Mouse (Mus musculus) frontal cortex, postnatal 14 days (tissue): ENCODE measurements at regions not wholly inside any gene's neighbourhood (a gene's known extent, or its start where the extent isn't known, plus 50 kb on each side); places are given as distances from the start of the nearest gene placed in this dataset.

Experiments used
- DNase-seq, 2 experiments: peaks; one replicate each; pipeline ENCODE4 v3.0.0; 2022; ENCODE audit warnings: low spot score in 2 of 2

DNA sequence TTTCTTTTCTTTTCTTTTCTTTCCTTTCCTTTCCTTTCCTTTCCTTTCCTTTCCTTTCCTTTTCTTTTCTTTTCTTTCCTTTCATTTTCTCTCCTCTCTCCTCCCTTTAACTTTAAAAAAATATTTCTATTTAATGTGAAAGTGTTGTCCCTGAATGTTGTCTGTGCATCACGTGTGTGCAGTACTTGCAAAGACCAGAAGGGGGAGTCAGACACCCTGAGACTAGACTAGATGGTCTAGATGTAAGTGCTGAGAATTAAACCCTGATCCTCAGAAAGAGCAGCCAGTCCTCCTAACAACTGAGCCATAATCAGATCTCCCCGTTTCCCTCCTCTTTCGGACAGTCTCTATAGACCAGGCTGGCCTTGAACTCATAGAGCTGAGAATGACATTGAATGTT, 151.7 kb downstream of the Mtx2 start:
- no peak for DNase-seq

DNA sequence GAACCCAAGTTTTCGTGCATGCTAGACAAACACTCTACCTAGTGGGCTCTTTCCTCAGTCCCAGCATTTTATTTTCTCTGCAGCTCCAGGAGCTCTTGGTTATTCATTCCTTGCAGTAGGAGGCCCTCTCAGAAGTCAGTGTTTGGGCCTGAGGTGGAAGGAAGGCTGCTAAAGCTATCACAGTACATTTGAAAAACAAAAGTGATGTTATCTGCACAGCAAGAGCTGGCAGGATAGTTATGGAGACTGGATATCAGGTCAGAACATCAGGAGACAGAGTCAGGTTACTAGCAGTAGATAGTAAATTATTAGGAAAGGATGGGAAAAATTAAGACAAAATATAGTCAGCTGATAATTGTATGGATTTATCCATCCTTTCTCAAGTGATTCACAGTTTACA, 152.2 kb downstream of the Mtx2 start:
- DNase-seq = no peak

DNA sequence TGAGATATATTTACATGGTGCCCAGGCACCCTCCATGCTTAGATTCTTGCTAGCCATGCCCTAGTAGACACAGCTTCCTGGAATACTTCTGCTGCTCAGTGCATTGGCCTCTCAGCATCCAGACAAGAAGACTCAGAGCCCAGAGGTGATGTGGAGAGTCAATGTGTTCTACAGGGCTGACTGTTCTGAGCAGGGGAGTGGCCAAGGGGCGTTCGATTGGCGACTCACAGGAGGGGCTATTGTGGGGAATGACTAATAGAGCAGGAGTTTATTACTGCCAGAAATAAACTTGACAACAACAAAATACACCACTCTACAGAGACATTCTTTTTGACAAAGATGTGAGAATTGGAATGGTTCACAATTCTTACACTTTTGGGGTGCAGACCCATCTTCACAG, 156.3 kb downstream of the Mtx2 start:
- no peak for DNase-seq

DNA sequence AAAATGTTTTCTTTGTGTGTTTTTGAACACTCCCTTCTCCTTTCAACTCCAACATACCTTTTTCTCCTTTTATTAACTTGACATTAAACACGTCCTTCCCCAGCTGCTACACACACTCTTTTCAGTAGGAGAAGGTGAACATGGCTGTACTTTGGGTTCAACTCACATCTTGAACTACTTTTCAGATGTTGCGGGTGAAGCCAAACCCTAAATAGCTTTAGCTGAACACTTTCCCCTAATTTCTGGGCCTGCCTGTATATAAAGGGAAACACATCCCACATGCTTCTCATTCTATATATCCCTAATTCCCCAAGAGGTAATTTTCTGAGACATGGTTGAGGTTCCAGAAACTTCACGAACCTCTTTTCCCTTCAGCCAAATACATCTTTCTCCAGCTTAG, 168.2 kb downstream of the Mtx2 start:
- DNase-seq = no peak

DNA sequence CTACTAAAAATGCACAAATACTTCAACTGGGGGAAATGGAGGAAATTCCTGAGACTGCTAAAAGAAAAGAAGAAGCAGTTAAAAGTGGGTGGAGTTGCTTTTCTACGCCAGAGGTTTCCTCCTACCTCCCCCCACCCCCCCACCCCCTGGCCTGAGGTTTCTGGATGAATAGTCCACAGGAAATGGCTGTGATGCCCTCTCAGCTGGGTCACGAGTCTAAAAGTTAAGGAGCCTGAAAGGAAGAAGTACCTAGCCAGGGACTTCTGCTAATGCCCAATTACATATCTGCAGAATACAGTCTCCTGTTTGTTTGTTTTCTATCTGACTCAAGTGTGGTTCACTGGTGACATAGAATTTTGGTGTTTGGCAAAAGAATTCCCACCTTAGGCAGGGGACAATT, 169.4 kb downstream of the Mtx2 start:
- no peak for DNase-seq

DNA sequence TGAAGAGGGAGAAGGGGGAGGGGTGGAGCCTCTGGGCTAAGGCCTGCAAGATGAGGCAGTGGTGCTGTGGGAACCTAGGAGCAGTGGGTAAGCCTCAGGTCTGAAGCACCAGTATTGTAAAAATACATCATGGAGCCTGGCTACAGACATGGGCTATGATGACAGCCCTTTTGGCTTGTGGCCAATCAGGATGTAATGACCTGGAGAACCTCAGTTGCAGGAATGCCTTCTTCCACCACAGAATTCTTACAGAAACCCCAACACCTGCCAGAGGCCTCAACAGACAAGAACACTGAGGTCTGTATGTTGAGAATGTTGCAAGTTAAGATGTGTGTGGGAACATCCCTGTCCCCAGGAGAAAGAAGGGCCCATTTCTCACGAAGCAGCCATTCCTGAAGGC, 172.1 kb downstream of the Mtx2 start:
- no peak for DNase-seq

DNA sequence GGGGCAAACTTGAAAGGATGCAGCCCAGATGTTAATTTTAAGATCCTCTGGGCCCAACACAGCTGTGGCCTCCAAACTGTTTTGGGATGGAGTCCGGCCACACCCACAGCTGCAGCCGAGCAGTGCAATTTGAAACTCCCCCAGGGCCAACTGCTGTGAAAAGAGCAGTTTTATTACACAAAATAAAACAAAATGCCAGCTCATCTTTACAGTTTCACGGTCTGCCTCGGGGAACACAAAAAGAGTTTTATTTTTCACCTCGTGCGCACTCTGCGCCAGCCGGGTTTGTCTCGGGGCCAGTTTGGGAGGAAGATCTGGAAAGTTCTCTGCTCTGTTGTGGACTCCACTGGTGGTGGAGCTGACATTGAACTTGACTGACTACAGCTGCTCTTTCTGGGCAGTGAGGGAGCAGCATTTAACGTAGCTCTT, 174.8 kb downstream of the Mtx2 start:
- DNase-seq = no peak

DNA sequence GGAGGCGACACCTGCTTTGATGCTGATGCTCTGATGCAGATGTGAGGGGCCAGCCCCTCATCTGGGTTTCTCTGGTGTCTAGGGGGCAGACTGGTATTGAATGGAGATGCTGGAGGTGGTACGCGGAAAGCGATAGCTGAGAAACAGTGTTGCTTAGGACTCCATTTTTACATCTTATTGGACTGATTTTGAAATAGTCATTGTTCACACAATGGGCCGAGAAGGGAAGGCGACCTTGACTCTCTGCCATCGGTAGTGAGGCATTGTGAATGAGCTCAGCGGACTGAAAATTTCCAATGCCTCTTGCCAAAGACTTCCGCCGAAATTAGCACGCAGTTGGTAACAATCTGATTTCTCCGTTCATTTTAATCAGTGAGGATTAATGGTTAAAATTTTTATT, 177.0 kb downstream of the Mtx2 start:
- DNase-seq = no peak

DNA sequence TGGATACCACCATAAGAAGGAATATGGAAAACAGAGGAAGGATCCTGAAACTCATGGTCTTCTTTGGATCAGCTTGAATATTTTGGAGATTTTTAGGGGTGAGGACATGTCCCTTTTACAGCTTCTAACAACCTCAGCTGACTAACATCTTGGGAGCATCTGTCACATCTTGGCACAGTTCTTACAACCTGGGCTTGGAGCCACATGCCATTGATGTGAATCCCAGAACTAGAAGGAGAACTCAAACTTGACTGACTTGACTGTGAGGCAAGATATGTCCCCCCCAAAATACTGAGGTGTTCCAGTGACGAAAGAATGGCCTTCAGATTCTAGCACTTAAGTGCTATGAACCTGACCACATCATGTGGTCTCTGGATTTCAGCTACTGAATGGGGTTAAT, 182.5 kb downstream of the Mtx2 start:
- no peak for DNase-seq

DNA sequence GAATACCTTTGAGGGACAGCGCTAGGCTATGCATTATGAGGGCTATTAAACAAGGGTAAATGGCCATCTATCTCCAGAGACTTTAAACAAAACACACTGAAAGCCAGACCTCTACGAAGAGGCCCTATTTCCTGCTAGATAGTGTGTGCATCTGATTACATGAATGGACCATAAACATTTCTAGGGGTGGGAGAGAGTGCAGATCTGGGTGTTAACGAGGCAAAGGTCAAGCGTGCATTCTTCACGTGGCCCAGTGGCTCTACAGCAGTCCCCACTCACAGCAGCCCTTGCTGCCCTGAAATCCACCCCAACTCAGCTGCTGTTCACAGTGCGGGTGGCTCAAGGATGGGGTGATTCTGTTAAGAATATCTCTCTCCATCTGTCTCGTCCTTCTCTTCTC, 185.0 kb downstream of the Mtx2 start:
- no peak for DNase-seq

DNA sequence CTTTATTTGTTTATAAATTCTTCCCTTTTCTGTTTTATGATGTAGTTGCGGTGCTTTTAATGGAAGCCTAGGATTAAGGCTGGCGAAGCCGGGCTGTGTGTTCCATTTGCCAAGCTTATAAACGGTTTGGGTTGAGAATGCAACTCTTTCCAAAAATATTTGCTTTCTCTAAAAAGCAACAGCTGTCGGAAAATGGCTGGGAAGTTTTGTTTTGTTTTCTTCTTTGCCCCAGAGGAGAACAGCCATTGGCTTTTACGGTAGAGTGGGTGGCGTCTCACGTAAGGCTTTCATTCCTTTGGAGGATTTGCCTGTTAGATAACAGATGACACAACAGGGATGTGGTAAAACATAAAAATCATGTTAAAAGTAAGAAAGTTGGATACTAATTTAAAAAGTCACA, 186.4 kb downstream of the Mtx2 start:
- no peak for DNase-seq

DNA sequence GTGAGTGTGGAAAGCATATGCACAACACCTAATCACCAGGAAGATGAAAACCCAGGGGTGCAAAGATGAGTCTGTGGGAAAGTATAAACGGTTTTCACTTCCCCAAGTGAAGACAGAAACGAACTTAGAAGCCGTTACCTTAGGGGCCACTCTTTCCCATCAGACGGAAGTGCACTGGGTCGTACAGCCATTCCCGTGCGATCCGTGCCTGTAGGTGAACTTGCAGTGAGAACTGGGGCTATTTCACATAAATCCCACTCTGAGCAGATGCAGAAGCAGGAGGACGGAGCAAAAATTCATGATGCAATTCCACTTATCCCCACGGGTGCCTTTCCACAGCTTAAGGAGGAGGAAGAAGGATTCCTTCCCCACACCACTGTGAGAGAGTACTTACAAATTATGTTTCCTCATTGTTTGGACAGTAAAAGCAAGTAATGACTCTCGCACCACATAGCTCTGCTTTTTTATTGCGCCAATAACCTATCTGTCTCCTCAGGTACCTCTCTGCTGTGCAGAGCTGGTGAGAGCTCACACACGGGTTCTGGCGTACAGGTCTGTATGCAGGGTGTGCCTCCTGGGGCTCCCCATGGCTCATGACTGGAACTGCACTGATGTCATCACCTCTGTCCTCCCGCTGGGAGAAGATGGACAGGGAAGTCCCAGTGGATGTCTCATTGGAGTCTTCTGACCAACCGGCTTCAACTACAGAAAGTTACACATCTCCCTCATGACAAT, 189.6 kb downstream of the Mtx2 start:
- no peak for DNase-seq

DNA sequence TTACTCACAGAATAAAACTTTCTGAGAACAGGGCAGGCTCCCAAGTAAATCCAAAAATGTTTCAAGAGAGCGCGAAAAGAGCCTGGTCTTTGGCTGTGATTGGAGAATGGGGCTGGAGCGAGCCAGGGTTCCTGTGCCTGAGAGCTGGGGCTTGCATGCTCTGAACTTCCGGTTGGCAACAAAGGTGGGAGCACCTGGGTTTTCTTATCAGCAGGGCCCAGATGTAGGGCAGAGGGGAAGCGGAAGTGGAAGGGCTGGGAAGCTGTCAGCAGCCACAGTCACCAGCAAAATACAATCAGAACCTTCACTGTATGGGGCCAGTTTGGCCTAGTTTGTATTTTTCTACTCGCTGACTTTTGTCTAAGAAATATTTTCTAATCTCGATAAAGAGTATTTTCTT, 193.9 kb downstream of the Mtx2 start:
- no peak for DNase-seq

DNA sequence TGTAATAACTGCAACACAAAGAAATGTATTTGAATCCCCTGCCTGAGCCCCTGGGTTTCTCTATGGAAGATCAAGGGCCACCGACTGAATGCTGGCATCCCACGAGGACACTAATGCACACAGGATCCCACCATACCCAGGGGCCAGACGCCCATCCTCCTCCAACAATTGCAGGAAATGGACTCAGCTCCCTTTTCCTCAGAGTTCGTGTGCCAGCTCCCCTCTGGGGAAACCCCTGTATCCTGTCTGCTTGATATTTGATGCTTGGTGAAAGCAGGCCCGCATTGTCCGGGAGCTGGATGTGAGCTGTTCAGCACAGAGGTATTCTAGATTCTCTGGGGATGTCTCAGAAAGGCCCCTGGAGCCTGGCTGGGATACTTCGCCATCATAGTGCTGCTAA, 196.0 kb downstream of the Mtx2 start:
- DNase-seq = no peak

DNA sequence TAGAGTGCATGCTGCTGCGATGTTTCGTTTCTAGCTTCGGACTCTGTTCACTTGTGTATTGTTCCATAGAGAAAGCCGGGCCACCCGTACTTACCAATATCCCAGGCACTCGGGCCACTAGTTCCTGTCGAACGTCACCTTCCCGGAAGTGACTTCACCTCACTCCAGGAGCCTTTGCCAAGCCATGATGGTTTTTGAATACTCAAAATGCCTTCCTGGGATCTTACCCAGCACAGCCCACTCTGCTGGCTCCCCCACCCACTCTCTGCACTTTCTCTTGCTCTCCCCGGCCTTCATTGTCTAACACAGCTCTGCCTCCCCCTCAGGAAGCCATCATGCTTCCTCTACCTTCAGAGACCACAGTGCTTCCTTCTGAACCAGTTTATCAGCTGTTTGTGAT, 202.5 kb downstream of the Mtx2 start:
- DNase-seq = no peak

DNA sequence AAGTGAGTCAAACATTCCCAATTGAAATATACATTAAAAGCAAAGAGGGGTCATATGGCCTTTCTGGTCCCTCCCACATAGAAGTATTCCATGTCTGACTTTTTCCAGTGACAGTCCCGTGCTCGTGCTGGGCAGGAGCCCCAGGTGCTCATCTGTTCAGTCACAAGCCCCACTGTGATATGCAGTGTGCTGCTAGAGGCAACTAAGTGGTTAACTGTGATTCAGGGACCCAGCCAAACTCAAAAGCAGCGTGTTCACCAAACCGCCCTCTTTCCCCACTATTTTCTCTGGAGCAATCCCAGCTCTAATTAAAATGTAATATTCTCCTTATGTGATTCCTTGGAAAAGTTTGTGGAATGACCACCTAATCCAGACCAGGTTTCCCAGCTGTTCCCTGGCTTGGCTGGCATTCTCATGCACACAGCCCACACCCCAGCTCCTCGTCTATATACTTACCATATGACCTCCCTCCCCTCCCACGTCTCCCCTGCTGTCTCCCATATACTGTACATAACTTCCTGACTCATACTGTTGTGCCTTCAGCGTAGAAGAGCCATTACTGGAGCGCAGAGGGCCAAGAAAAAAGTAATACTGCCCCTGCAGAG, 203.6 kb downstream of the Mtx2 start:
- DNase-seq = no peak

DNA sequence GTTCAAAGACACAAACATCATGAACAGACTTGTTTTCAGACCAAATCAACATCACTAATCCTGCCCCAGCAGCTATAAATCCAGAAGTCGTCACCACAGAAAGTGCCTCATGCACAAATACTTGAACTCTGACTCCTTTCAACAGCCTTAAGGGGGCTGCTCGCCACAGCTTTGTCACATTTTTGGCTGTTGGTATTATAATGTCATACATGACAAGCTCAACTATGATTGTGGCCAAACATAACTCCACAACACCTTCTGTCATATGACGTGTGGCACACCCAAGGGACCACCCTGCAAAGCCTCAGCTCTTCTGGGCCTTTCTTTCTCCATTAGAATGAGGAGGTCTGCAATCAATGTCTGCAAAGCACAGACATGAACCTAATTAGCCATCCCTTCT, 209.1 kb downstream of the Mtx2 start:
- DNase-seq = no peak

DNA sequence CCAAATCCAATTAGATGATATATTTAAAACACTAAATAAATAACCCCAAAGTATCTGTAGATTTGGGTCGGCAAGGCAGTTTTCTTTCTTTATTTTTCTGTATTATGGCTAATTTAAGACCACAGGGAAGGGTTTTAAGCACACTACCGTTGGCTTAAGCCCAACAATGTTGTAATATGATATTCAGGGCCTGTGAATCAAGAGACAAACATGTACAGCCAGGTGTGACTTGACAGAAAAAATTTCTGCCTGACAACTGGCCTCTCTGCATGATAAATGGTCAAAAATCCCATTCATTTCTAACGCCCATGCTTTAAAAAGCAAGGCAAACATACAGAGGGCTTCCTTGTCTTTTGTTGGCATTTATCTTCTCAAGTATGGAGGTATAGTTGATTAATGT, 213.5 kb downstream of the Mtx2 start:
- no peak for DNase-seq

DNA sequence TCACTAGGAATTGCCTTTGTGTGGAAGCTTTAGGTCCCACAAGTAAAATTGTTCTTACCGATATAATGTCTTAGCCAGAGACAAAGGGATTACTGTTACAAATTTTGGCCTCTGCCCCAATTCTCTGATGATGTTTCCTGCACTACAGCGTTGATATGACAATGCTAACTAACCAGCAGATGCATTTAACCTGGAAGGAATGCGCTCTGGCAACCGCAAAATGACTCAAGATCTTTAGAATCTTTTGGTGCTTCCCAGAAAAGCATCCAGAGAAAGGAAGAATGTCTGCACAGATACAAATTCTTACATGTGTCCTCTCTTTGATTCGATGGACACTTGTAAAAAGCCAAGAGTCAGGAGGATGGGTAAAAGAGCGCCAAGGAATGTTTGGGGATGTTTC, 221.3 kb downstream of the Mtx2 start:
- DNase-seq = no peak

DNA sequence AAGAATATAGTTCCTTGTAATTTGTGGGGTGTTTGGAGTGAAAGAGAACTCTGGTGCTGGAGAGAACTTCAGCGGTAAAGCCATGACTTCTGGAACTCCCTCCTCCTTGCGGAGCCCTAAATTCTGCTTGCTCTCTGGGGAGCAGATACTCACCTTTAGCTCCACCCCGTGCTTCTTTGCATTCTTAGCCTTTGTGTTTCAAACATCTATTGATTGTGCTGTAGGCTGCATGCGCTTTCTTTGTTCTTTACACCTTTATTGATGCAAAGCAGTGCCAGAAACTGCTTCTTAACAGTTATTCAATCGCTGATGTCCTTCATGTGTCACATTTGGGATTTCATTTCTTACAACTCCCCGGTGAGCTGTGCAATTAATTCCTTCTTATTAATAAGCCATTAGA, 222.5 kb downstream of the Mtx2 start:
- DNase-seq = no peak

DNA sequence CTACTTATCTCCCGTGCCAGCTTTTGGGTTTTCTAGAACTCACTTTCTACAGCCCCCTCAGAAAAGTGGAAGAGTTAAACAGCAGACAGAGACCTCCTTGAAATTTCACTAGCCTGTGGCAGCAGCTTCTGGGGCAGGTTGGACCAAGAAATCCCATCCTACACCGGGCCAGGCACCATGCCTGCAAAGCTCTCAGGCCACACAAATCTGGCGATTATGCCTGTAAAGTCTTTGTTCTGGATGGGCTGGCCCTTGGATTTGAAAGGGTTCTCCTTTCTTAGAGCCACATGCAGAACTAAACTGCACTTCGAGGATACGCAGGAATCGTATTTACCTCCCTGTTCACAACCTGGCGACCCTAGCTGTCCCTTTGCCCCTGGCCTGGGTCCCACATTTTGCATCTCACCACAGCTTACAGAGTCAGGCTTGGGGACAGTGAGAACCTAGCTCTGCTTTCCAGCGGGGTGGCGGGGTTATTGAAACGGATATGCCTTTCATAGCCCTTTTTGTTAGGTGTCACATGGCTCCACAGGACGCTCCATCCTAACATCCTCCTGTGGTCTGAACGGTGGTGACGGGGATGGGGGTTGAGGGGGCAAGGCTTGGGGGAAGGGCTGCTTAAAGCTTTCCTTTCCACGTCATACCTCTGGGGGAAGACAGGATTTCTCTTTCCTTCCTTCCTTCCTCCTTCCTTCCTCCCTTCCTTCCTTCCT, 229.0 kb downstream of the Mtx2 start:
- DNase-seq = no peak

DNA sequence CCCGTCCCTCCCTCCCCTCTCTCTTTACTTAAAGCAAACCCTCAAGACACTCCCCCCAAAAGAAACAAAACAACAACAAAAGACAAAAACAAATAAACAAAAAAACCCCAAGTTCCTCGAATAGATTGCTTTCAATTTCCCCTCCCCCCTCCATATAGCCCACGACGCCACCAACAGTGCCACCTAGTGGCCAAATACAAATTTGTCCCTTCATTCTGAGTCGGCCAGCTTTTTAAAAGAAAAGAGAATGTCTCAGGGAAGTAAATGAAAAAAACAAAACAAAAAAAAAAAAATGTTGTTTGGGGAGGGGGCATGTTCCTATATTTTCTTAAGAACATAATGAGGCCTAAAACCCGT, 229.6 kb downstream of the Mtx2 start:
- DNase-seq = peak in 1 of 2 experiments; percentile 38

DNA sequence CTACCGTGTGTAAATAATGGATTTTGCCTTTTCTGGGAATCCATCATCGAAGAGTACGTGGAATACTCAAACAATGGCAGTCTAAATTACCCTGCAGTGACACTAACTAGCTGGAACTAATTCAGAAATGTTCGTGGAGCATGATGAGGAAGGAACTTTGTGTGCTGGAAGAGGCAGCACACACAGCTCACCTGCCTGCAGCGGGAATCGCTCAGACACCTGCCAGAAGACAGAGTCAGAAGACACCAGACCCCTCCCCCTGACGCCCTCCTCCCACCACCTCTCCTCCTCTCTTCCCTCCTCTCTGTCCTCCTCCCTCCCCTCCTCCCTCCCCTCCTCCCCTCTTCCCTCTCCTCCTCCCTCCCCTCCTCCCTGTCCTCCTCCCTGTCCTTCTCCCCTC, 235.4 kb downstream of the Mtx2 start:
- DNase-seq = no peak
